Mouse (Mus musculus): ENCODE results near the gene Gpc5.

DNA sequence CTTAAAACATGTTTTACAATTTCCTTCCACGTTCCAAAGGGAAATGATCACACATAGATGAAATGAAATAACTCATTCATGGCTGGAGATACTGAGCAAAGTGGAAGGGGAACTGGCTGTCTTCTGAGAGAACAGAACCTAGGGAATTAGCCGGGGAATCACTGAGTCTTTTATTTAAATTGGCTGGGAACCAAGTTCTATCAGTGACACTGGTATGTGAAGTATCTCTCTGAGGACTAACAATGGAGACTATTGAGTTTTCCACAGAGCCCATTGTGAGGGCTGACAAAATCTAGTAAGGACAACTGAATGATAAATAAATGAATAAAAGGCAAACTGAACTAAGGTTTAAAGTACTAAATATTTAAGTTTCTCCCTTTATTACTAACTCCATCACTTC is 712.7 kb downstream of the Gpc5 start:
- TF ChIP-seq POLR2A (IDR thresholded peaks at IDR 0.05; ENCODE audit: borderline replicate concordance, extremely low read depth, low read depth, low read length) (no peak), CTCF (IDR thresholded peaks at IDR 0.05; ENCODE audit: insufficient read depth, low read length) (no peak)
